Mouse (Mus musculus): Measurements from ENCODE around the gene Eif4g3.

DNA sequence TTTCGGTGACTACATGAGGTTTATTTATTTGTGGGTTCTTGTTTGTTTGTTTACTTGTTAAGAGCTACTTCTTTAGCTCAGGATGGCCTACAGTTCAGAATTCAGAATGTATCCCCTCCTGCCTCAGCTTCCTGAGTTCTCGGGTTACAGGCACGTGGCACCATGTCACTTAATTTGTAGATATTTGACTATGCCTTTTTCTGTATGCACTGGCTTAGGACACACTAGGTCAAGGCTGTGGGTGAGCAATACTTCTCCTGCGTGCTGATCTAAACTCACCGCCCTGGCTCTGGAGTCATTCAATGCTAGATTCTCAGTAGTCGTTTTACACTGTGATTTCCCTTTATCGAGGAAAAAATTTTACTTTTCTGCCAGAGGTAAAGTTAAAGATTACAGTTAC is 227.9 kb downstream of the Eif4g3 start:
- TF ChIP-seq CTCF (IDR thresholded peaks at IDR 0.05) (no peak), EP300 (IDR thresholded peaks at IDR 0.05; ENCODE audit: insufficient read depth, low read depth, low read length) (no peak), POLR2A (IDR thresholded peaks at IDR 0.05; ENCODE audit: insufficient read depth, low read depth, low read length) (no peak)
